Mouse (Mus musculus) left cerebral cortex, postnatal 10 days (tissue): Measurements from ENCODE around the gene Asah2. TPM values are rescaled to one million over a fixed set of nuclear protein-coding genes. Genes with fewer than 3 reads are reported as not detected.

Experiments
- DNase-seq, 2 experiments: peaks; one replicate each; pipeline ENCODE4 v3.0.0; 2021 to 2022; ENCODE audit warnings: low spot score in 2 of 2, mixed read lengths in 1 of 2; ENCODE audit errors: extremely low spot score in 1 of 2
- intact Hi-C: fragments of 180-260 bp; cut with DNase I; formaldehyde crosslinking; loops from one replicate; pipeline ENCODE4 v1.15.1; 2025
- total RNA-seq, 2 experiments: library from RNA; stranded (reverse); gene quantifications; 2 replicates each; pipeline ENCODE4 v1.2.3; 2021

The Asah2 gene
- total RNA-seq, 2 experiments from 2014 or later, result 3.5 to 5.2 TPM

DNA sequence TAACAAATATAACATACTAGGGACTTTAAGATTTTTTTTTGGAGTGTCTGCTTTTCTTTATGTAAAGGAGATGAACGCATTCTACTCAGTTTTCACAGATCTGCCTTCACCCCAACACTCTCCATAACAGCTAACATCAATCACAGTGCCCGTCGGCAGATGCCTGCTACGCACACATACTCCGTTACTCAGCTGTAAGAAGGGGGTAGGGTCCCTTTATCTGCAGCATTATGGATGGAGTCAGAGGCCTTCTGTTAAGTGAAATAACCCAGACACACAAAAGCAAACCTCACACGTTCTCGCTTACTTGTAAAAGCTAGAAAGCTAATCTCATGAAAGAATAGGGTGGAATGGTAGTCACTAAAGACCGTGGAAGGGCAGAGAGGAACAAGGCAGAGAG lies 88.3 kb downstream of the Asah2 start:
- no peak for DNase-seq

GRCm38 (mm10) chr19:32018585-32018984 lies 89.4 kb downstream of the Asah2 start:
- DNase-seq, result no peak
- intact Hi-C loops, result no loop called here

More for the DNA sequence above, 88.3 kb downstream of the Asah2 start:
- intact Hi-C loops, result no loop called here

DNA sequence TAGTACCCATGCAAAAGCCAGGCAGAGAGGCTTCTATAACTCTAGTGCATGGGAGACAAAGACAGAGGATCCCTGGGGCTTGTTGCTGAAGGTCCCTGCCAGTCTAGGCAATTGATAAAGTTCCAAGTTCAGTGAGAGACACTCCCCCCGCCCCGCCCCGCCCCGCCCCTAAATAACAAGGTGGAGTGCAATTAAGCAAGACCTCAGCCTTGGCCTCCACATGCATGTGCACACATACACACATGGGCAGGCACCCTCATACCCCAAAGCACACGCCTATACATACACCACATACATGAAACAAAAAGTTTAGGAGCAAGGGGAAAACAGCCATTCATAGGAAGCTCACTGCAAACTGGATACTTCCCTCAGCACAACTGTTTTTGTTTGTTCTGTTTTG lies 90.0 kb downstream of the Asah2 start:
- no peak for DNase-seq
- intact Hi-C loops, result no loop called here

- DNase-seq, result no peak
- intact Hi-C loops, result no loop called here
Measured at GRCm38 (mm10) chr19:32002623-32003022, 105.4 kb downstream of the Asah2 start.

GRCm38 (mm10) chr19:31996916-31997315 lies 111.1 kb downstream of the Asah2 start:
- no peak for DNase-seq
- intact Hi-C loops, result no loop called here

GRCm38 (mm10) chr19:31991057-31991456 lies 117.0 kb downstream of the Asah2 start:
- no peak for DNase-seq
- intact Hi-C loops, result no loop called here

DNA sequence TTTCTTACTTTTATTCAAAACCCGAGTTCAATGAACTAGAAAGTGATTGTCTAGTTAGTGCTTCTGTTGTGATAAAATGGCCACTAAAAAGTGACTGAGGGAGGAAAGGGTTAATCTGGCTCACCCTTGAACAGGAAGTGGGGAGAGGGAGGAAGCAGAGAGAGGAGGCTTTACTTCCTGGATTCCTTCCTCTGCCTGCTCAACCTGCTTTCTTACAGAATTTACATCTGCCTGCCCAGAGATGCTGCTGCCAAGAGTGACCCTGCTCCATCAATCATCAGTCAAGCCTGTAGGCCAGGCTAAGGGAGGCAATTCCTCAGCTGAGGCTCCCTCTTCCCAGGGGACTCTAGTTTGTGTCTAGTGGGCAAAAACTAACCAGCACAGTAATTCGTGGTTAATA lies 132.1 kb downstream of the Asah2 start:
- DNase-seq, result no peak
- intact Hi-C loops, result loop anchor here (10.0 kb wide), 2 partner anchors 129 to 409 kb away; partner anchors contain the start of genes Asah2 and Sgms1

- peak; percentile 79 to 87 for DNase-seq
- intact Hi-C loops, result loop anchor here (5.0 to 10.0 kb wide), 5 partner anchors 55 to 720 kb away; partner anchors contain the start of genes Asah2, Minpp1 and Sgms1
Measured at GRCm38 (mm10) chr19:31971998-31972397, 136.0 kb downstream of the Asah2 start.

- no peak for DNase-seq
- intact Hi-C loops, result loop anchor here (5.0 to 10.0 kb wide), 5 partner anchors 56 to 721 kb away; partner anchors contain the start of genes Asah2, Minpp1 and Sgms1
Measured at GRCm38 (mm10) chr19:31971405-31971804, 136.6 kb downstream of the Asah2 start.

GRCm38 (mm10) chr19:31967933-31968532 lies 140.0 kb downstream of the Asah2 start:
- peak in 1 of 2 experiments; percentile 26 for DNase-seq
- intact Hi-C loops, result loop anchor here (5.0 kb wide), 1 partner anchor 211 kb away; no protein-coding TSS in a partner anchor

- intact Hi-C loops, result loop anchor here (5.0 kb wide), 1 partner anchor 101 kb away; no protein-coding TSS in a partner anchor
Measured at GRCm38 (mm10) chr19:31963147-31963546, 144.9 kb downstream of the Asah2 start.

GRCm38 (mm10) chr19:31960434-31960833 lies 147.6 kb downstream of the Asah2 start:
- intact Hi-C loops, result loop anchor here (5.0 kb wide), 1 partner anchor 98 kb away; no protein-coding TSS in a partner anchor
- DNase-seq, result no peak

More at GRCm38 (mm10) chr19:31963147-31963546, 144.9 kb downstream of the Asah2 start:
- no peak for DNase-seq

- DNase-seq, result no peak
- intact Hi-C loops, result no loop called here
Measured at GRCm38 (mm10) chr19:31956359-31956758, 151.7 kb downstream of the Asah2 start.

DNA sequence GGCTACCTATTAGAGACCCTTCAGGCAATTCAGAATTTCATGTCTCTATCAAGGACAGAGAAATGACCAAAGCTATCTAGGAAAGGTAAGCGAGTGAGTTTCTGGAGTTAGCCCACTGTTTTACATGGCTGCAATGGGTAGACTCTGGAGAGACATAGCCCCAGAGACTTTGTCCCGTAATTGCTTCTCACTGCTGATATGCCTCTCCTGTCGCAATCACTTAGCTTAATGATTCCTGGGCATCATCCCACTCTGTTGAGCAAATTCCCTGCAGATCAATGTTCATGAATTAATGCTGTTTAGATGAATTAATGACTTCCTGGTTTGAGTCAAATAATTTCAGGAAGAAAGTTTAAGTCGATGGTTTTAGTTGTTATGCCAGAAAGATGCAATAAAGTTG lies 153.3 kb downstream of the Asah2 start:
- DNase-seq, result no peak
- intact Hi-C loops, result no loop called here

- intact Hi-C loops, result no loop called here
- DNase-seq, result no peak
Measured at GRCm38 (mm10) chr19:31954267-31954666, 153.7 kb downstream of the Asah2 start.

DNA sequence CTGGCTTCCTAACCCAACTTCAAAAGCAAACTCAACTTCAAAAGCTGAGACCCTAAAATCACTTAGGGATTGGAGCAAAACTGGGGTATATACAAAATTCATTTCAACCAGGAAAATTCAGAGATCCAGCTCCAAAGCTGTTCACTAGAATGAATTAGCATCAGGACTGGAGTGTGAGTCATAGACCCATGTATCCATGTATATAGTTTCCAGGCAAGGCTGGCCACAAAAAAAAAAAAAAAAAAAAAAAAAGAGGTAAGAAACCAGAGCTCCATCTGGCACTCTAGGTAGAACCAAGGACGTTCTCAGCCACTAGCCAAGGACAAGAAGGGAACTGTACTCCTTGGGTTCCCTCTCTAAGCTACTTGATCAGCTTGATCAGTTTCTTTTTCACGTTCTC lies 154.2 kb downstream of the Asah2 start:
- DNase-seq, result no peak
- intact Hi-C loops, result no loop called here

- DNase-seq, result no peak
- intact Hi-C loops, result no loop called here
Measured at GRCm38 (mm10) chr19:31950793-31951489, 157.1 kb downstream of the Asah2 start.
